Mouse (Mus musculus): ENCODE data around the gene Sesn3. TPM values are rescaled to one million over a fixed set of nuclear protein-coding genes. Genes with fewer than 3 reads are reported as not detected.

Gene Sesn3
- polyA plus RNA-seq, 1 experiment from 2014 or later, result 8.2 TPM

- Histone ChIP-seq H3K9me3 (ENCODE audit: control insufficient read depth, low read length) (no peaks in the 10 kb centered on the region), H3K9ac (ENCODE audit: low read length) (no peak overlapping the region), H3K27ac (replicated peaks) (no peak overlapping the region), H3K4me2 (replicated peaks; ENCODE audit: low read depth) (no peak overlapping the region), H3K4me3 (ENCODE audit: low read depth, low read length) (no peak overlapping the region), H3K36me3 (ENCODE audit: control insufficient read depth, insufficient read depth, low read length) (no peaks in the 10 kb centered on the region), H3K27me3 (ENCODE audit: control insufficient read depth, insufficient read depth, low read length) (no peaks in the 10 kb centered on the region), H3K4me1 (replicated peaks; ENCODE audit: control insufficient read depth, insufficient read depth) (no peaks in the 10 kb centered on the region)
- WGBS, result 49% methylated on average over 9 of the region's 9 CpGs
- DNase-seq (ENCODE audit: low spot score), result no peak
- ATAC-seq (ENCODE audit: low FRiP score, low TSS enrichment), result peak; percentile 38; the same call in 1 of the 2 replicates
- no peak for TF ChIP-seq CTCF (IDR thresholded peaks at IDR 0.05; ENCODE audit: low read depth)
- no peak for TF ChIP-seq EP300 (optimal IDR thresholded peaks at IDR 0.05)
Measured at GRCm38 (mm10) chr9:14244528-14244927, 30.3 kb upstream of the Sesn3 start.

- H3K36me3 ChIP-seq (ENCODE audit: control insufficient read depth, insufficient read depth, low read length), result no peaks in the 10 kb centered on the region
- no peak for TF ChIP-seq EP300 (optimal IDR thresholded peaks at IDR 0.05)
- no peak for TF ChIP-seq CTCF (IDR thresholded peaks at IDR 0.05; ENCODE audit: low read depth)
- H3K27ac ChIP-seq (replicated peaks), result no peak overlapping the region
- ATAC-seq (ENCODE audit: low FRiP score, low TSS enrichment), result no peak
- H3K9ac ChIP-seq (ENCODE audit: low read length), result no peak overlapping the region
- H3K4me1 ChIP-seq (replicated peaks; ENCODE audit: control insufficient read depth, insufficient read depth), result no peaks in the 10 kb centered on the region
- DNase-seq (ENCODE audit: low spot score), result no peak
- WGBS, result 40% methylated on average over 7 of the region's 7 CpGs
- no peaks in the 10 kb centered on the region for H3K9me3 ChIP-seq (ENCODE audit: control insufficient read depth, low read length)
- H3K4me3 ChIP-seq (ENCODE audit: low read depth, low read length), result no peak overlapping the region
- no peak overlapping the region for H3K4me2 ChIP-seq (replicated peaks; ENCODE audit: low read depth)
- no peaks in the 10 kb centered on the region for H3K27me3 ChIP-seq (ENCODE audit: control insufficient read depth, insufficient read depth, low read length)
Measured at GRCm38 (mm10) chr9:14245013-14245586, 29.8 kb upstream of the Sesn3 start.

- Histone ChIP-seq H3K4me1 (replicated peaks; ENCODE audit: control insufficient read depth, insufficient read depth) (no peaks in the 10 kb centered on the region), H3K9ac (ENCODE audit: low read length) (no peak overlapping the region), H3K27me3 (ENCODE audit: control insufficient read depth, insufficient read depth, low read length) (no peaks in the 10 kb centered on the region), H3K36me3 (ENCODE audit: control insufficient read depth, insufficient read depth, low read length) (no peaks in the 10 kb centered on the region), H3K9me3 (ENCODE audit: control insufficient read depth, low read length) (no peaks in the 10 kb centered on the region), H3K27ac (replicated peaks) (no peak overlapping the region), H3K4me2 (replicated peaks; ENCODE audit: low read depth) (no peak overlapping the region), H3K4me3 (ENCODE audit: low read depth, low read length) (no peak overlapping the region)
- peak; percentile 78 for ATAC-seq (ENCODE audit: low FRiP score, low TSS enrichment)
- peak; percentile 77 for DNase-seq (ENCODE audit: low spot score)
- WGBS, result 25% methylated on average over 11 of the region's 11 CpGs
- TF ChIP-seq CTCF (IDR thresholded peaks at IDR 0.05; ENCODE audit: low read depth) (no peak), EP300 (optimal IDR thresholded peaks at IDR 0.05) (no peak)
Measured at GRCm38 (mm10) chr9:14246016-14246799, 28.7 kb upstream of the Sesn3 start.

- 49% methylated on average over 12 of the region's 12 CpGs for WGBS
- Histone ChIP-seq H3K9me3 (ENCODE audit: control insufficient read depth, low read length) (no peaks in the 10 kb centered on the region), H3K36me3 (ENCODE audit: control insufficient read depth, insufficient read depth, low read length) (no peaks in the 10 kb centered on the region), H3K4me2 (replicated peaks; ENCODE audit: low read depth) (no peak overlapping the region), H3K27me3 (ENCODE audit: control insufficient read depth, insufficient read depth, low read length) (no peaks in the 10 kb centered on the region), H3K27ac (replicated peaks) (peak overlapping the region; percentile 30; the same call in 1 of the 2 replicates), H3K9ac (ENCODE audit: low read length) (no peak overlapping the region), H3K4me3 (ENCODE audit: low read depth, low read length) (no peak overlapping the region), H3K4me1 (replicated peaks; ENCODE audit: control insufficient read depth, insufficient read depth) (no peaks in the 10 kb centered on the region)
- DNase-seq (ENCODE audit: low spot score) (no peak), ATAC-seq (ENCODE audit: low FRiP score, low TSS enrichment) (peak; percentile 7; the same call in 1 of the 2 replicates)
- TF ChIP-seq EP300 (optimal IDR thresholded peaks at IDR 0.05) (no peak), CTCF (IDR thresholded peaks at IDR 0.05; ENCODE audit: low read depth) (no peak)
Measured at GRCm38 (mm10) chr9:14247480-14248208, 27.2 kb upstream of the Sesn3 start.

GRCm38 (mm10) chr9:14248209-14248596 lies 26.7 kb upstream of the Sesn3 start:
- H3K9ac ChIP-seq (ENCODE audit: low read length), result no peak overlapping the region
- H3K9me3 ChIP-seq (ENCODE audit: control insufficient read depth, low read length), result no peaks in the 10 kb centered on the region
- no peak overlapping the region for H3K4me3 ChIP-seq (ENCODE audit: low read depth, low read length)
- H3K4me2 ChIP-seq (replicated peaks; ENCODE audit: low read depth), result no peak overlapping the region
- peak overlapping the region; percentile 30; the same call in 1 of the 2 replicates for H3K27ac ChIP-seq (replicated peaks)
- WGBS, result 77% methylated on average over 3 of the region's 3 CpGs
- no peaks in the 10 kb centered on the region for H3K4me1 ChIP-seq (replicated peaks; ENCODE audit: control insufficient read depth, insufficient read depth)
- DNase-seq (ENCODE audit: low spot score) (no peak), ATAC-seq (ENCODE audit: low FRiP score, low TSS enrichment) (no peak)
- no peaks in the 10 kb centered on the region for H3K27me3 ChIP-seq (ENCODE audit: control insufficient read depth, insufficient read depth, low read length)
- TF ChIP-seq EP300 (optimal IDR thresholded peaks at IDR 0.05) (no peak), CTCF (IDR thresholded peaks at IDR 0.05; ENCODE audit: low read depth) (no peak)
- no peaks in the 10 kb centered on the region for H3K36me3 ChIP-seq (ENCODE audit: control insufficient read depth, insufficient read depth, low read length)
